Mouse (Mus musculus) adrenal gland, postnatal 4 days (tissue): ENCODE measurements around the gene Fchsd2. TPM values are rescaled to one million over a fixed set of nuclear protein-coding genes. Genes with fewer than 3 reads are reported as not detected.
"Not testable (repeated sequence)": the region's sequence is repeated elsewhere in the genome, so short reads cannot be mapped to it uniquely, and the experiment has no call there.

Experiments used
- DNase-seq, 2 experiments: peaks; one replicate each; pipeline ENCODE4 v3.0.0; 2021 to 2022; ENCODE audit warnings: low spot score in 2 of 2, mixed read lengths in 2 of 2
- total RNA-seq, 2 experiments: library from RNA; stranded (reverse); gene quantifications; 2 replicates each; pipeline ENCODE4 v1.2.3; 2021

The Fchsd2 gene
- total RNA-seq, 2 experiments from 2014 or later = 37.8 to 39.9 TPM

GRCm38 (mm10) chr7:101109856-101110350 is 17.2 kb downstream of the Fchsd2 start:
- no peak for DNase-seq

DNA sequence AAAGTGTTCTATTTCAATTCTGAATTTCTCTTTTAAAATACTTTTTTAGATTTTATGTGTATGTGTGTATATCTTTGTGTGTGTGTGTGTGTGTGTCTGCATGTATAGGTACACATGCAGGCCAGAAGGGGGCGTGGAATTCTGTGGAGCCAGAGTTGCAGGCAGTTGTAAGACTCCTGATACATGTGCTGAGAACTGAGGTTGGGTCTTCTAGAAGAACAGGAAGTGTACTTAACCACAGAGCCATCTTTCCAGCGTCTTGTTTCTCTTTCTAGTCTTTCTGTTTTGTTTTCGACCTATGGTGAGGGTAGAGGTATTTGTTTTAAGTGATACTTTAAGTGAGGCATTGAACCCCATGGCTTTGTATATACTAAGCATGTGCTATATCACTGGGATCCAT is 20.7 kb downstream of the Fchsd2 start:
- DNase-seq = no peak

DNA sequence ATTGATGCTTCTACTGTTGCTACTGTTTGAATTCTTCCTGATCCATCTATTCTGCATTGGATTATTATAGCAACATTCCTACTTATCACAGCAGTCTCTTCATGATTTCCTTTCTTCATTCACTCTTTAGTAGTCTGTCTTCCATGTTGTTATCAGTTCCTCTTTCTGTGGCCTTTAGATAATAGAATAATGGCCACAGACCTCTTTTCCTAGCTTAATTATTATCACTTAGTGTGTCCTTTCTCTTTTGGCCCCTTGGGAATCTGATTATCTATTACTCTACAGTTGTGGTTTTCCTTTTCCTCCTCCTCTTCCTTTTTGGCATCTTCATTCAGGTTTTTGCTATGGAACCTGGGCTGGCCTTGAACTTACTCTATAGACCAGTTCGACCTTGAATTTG is 21.7 kb downstream of the Fchsd2 start:
- no peak for DNase-seq

GRCm38 (mm10) chr7:101119391-101119790 is 26.7 kb downstream of the Fchsd2 start:
- DNase-seq = no peak

- no peak for DNase-seq
Observed at GRCm38 (mm10) chr7:101123579-101124347, 31.1 kb downstream of the Fchsd2 start.

- no peak for DNase-seq
Observed at GRCm38 (mm10) chr7:101127737-101128136, 35.1 kb downstream of the Fchsd2 start.

- DNase-seq = no peak
Observed at GRCm38 (mm10) chr7:101128536-101128935, 35.9 kb downstream of the Fchsd2 start.

GRCm38 (mm10) chr7:101130646-101131045 is 38.0 kb downstream of the Fchsd2 start:
- DNase-seq = no peak

DNA sequence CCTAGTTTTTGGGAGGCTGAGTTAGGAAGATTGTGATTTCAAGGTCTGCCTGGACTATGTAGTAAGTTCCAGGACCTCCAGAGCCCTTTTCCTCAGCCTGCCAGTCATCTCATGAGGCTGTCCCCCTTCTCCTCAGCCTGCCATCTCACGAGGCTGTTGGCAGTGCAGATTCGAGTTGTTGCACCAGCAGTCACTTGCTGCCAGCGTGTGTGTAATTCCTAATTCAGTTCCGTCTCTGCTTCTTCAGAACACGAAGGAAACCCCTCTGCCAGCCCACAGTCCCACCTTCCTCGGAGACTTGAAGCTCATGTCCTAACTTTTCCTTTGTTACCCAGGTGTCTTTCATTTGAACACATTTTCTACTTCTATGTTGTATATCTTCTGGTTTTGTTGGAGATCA is 38.6 kb downstream of the Fchsd2 start:
- DNase-seq = no peak

- no peak for DNase-seq
Observed at GRCm38 (mm10) chr7:101133591-101133990, 40.9 kb downstream of the Fchsd2 start.

GRCm38 (mm10) chr7:101134117-101134516 is 41.5 kb downstream of the Fchsd2 start:
- no peak for DNase-seq

DNA sequence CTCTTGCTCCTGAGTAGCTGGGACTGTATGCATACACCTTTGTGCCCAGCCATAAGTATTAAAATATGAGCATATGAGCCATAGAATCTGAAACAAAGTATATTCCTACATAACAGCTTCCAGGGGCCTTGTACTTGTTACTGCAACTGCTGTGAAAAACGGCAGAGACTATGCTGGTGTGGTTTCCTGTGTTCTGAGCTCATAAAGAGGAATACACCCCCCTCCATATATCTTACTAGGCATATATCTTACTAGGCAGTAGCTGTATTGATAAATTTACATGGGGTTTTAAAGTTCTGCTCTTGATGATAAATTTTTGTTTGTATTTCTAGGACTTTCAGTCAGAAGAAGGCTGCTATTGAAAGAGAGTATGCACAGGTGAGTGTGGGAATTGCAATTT is 46.2 kb downstream of the Fchsd2 start:
- DNase-seq = no peak

GRCm38 (mm10) chr7:101142907-101143306 is 50.2 kb downstream of the Fchsd2 start:
- no peak for DNase-seq

DNA sequence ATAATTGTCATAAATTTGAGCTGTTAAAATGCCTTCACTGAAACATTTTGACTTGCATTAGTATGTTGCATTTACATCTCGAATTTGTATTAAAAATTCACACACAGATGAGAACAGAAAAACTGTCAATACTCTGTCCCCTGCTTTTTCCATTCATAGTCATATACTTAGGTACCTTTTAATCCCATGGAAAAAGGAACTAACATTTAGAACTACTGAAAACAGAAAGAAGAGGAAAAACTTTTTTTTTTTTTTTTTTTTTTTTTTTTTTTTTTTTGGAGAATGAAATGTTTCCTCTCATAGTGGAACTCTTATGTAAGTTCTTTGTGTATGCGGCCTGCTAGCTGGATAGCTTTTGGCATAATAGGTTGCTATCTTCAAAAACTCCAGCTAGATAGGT is 51.6 kb downstream of the Fchsd2 start:
- DNase-seq = no peak

DNA sequence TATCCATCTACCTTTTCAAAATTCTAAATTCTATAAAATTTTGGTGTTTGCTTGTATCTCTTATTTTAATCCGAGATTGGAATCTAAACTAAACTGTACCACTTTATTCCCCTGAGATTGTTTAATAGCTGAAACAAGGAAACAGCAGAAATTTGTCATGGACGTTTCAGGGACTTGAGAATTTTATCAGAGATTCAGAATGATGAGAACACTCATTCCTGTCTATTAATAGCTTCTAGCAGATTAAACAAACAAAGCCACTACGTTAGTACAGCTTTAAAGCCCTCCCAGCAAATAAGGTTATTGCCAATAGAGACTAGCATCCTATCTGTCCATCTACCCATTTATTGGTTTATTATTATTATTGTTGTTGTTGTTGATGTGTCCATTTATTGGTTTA is 56.4 kb downstream of the Fchsd2 start:
- DNase-seq = no peak

DNA sequence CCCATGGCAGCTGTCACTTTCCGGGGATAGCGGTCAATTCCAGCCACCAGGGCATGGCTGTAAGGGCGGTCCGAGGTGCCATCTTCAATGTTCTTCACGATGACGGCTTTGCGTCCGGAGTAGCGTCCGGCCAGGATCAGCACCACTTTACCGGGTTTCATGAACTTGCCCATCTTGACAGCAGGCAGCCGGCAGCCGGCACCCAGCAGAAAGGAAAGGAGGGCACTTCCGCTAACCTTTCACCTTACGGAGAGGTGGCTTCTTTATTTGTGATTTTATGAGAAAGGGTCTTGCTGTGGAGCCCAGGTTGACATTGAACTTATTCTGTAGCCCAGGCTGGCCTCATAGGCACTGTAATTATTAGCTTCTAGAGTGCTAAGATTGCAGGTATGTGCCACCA is 62.2 kb downstream of the Fchsd2 start:
- not testable (repeated sequence) for DNase-seq

DNA sequence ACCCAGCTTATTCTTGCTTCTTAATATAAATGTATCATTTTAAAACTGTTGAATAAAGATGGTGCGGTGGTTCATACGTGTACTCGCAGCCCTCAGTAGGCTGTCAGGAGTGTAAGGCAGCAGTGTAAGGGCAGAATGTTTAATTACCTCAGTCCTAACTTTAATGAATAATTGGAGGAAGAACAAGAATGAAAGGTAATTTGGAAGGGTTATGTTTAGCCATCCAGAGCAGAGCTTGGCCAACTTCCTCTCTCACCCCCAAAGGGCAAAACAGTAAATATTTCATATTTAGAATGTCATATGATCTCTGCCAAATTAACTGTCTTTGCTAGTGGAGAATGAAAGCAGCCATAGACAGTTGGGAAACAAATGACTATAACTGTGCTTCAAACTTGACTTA is 62.6 kb downstream of the Fchsd2 start:
- no peak for DNase-seq

GRCm38 (mm10) chr7:101160266-101160665 is 67.6 kb downstream of the Fchsd2 start:
- no peak for DNase-seq

DNA sequence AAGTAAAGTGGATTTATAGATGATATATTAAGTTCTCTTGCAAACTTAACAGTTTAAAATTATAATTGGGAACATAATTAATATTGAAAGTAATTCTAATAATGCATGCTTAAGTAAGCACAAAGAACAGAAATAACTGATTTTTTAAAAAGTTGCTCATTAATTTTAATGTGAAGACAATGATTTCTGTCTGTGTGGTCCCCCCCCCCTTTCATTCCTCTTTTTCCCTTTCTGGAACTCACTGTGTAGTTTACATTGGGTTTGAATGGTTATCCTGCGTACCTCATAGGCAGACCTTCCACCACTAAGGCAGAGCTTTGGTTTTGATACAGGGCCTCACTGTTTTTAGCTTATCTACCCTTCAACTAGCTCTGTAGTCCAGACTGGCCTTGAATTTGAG is 70.1 kb downstream of the Fchsd2 start:
- no peak for DNase-seq

GRCm38 (mm10) chr7:101163878-101164277 is 71.2 kb downstream of the Fchsd2 start:
- no peak for DNase-seq

DNA sequence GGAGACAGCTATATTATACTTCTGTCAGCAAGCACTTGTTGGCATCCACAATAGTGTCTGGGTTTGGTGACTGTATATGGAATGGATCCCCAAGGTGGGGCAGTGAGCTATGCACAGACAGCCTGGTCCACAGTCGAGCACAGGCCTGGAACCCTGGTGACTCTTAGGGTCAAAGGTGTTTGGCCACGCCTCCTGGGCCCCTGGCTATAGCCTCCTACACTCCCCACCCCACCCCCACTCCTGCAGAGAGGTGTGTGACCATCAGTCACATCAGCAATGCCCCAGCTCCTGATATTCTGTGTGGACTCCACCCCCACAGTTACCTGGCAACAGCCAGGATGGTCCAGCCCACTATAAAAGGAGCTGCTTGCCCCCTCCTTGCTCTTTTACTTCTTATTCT is 73.9 kb downstream of the Fchsd2 start:
- DNase-seq = no peak

- no peak for DNase-seq
Observed at GRCm38 (mm10) chr7:101170482-101170881, 77.8 kb downstream of the Fchsd2 start.

- DNase-seq = no peak
Observed at GRCm38 (mm10) chr7:101171002-101171401, 78.3 kb downstream of the Fchsd2 start.
